Mouse (Mus musculus) erythroblast, embryonic 14.5 days (primary cell): ENCODE results near the gene Jag2.

Experiments used
- GATA1 ChIP-seq: IDR thresholded peaks from 2 replicates; pipeline ENCODE4 v1.6.1; 2012; ENCODE audit warnings: low read length, inconsistent platforms, mixed read lengths
- TAL1 ChIP-seq: IDR thresholded peaks from 3 replicates; pipeline ENCODE4 v1.6.1; 2012; ENCODE audit warnings: low read length, inconsistent platforms, mixed read lengths

DNA sequence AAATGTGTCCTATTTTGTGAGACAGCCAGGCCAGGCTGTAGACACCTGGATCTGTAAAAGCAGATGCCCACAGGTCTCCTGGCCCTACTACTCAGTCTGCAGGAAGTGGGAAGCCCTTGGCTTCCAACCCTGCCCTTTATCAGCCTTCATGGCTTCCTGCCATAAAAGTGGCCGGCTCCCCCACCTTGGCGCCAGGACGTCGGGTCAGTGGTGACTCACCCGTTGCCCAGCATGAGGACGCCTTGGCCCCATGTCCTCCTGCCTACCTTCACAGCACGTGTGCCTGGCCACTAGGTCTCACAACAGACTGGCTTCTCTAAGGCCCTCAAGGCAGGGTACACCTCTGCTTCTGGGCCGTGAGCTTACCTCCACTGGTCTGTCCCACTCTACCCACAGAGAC, 22.9 kb upstream of the Jag2 start:
- TF ChIP-seq GATA1 (no peak), TAL1 (no peak)
